Comparison of ENCODE assay signal across 19 mouse cellular contexts in the genomic region with DNA sequence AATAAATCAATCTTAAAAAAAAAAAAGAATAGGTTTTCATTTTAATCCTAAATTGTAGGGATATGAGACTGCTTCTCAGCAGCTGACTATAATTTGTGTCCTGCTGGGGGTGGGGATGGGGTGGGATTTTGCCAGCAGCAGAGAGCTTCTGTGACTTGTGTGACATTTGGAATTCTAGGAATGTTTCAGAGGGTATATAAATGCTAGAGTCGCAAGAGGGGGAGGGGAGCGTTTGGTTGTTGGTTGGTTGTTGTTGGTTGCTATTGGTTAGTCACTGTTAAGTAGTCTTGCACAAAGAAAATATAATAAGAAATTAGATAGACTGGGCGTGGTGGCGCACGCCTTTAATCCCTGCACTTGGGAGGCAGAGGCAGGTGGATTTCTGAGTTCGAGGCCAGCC.
"Had no signal": no experiment of that assay in that cellular context is flagged by ENCODE, and none has a peak within 500 bp of the region (broad histone marks: within the 10 kb centered on the region; RNA-seq: fewer than 3 reads in every experiment).

No protein-coding gene starts in this region.

- H3K4me2 ChIP-seq: intestine, embryonic 15.5 days; limb, embryonic 15.5 days; liver, embryonic 11.5 days; lung, embryonic 15.5 days; midbrain, embryonic 11.5 days; stomach, embryonic 15.5 days had no signal

- H3K4me3 ChIP-seq: intestine, embryonic 15.5 days; limb, embryonic 15.5 days; lung, embryonic 15.5 days; stomach, embryonic 15.5 days had no signal

- ATAC-seq: intestine, embryonic 15.5 days; liver, postnatal 0 days had no signal

- H3K36me3 ChIP-seq: intestine, embryonic 15.5 days; limb, embryonic 15.5 days; lung, embryonic 15.5 days; stomach, embryonic 15.5 days had no signal

- H3K27ac ChIP-seq: intestine, embryonic 15.5 days; limb, embryonic 15.5 days; liver, embryonic 14.5 days; lung, embryonic 15.5 days; stomach, embryonic 15.5 days had no signal

- DNase-seq: kidney, adult 11 months; kidney, adult 9 months; kidney, postnatal 10 days; kidney, postnatal 36 days; liver, postnatal 0 days; lung, postnatal 10 days; lung, postnatal 4 days; midbrain, embryonic 14.5 days; right cerebral cortex, adult 18-20 months; right cerebral cortex, postnatal 14 days; right cerebral cortex, postnatal 4 days; thymus, postnatal 25 days had no signal

- H3K9ac ChIP-seq: intestine, embryonic 15.5 days; limb, embryonic 15.5 days; liver, embryonic 14.5 days; liver, postnatal 0 days; lung, embryonic 15.5 days; stomach, embryonic 15.5 days had no signal

- H3K27me3 ChIP-seq: intestine, embryonic 15.5 days; limb, embryonic 15.5 days; lung, embryonic 15.5 days; stomach, embryonic 15.5 days had no signal

- H3K9me3 ChIP-seq: intestine, embryonic 15.5 days; limb, embryonic 15.5 days; lung, embryonic 15.5 days; stomach, embryonic 15.5 days had no signal
